Mouse (Mus musculus) embryonic stem cell, embryonic (primary cell): ENCODE measurements around the gene Umad1.
"Not testable (repeated sequence)": the region's sequence is repeated elsewhere in the genome, so short reads cannot be mapped to it uniquely, and the experiment has no call there.

ENCODE experiments used
- CTCF ChIA-PET, 4 experiments: fragments of 300-600 bp in 2 of 4; fragments of 350-600 bp in 2 of 4; sonication (Branson Sonifier 250); formaldehyde crosslinking; loops; one replicate each; lab custom pipeline; 2022; ENCODE audit warnings: inconsistent platforms in 2 of 4; lab: Charles Lee
- POLR2A ChIA-PET, 4 experiments: fragments of 300-600 bp in 2 of 4; fragments of 350-600 bp in 2 of 4; sonication (Branson Sonifier 250); formaldehyde crosslinking; loops; one replicate each; lab custom pipeline; 2022; ENCODE audit warnings: antibody characterized with exemption in 4 of 4, inconsistent platforms in 1 of 4; lab: Charles Lee

Gene Umad1

DNA sequence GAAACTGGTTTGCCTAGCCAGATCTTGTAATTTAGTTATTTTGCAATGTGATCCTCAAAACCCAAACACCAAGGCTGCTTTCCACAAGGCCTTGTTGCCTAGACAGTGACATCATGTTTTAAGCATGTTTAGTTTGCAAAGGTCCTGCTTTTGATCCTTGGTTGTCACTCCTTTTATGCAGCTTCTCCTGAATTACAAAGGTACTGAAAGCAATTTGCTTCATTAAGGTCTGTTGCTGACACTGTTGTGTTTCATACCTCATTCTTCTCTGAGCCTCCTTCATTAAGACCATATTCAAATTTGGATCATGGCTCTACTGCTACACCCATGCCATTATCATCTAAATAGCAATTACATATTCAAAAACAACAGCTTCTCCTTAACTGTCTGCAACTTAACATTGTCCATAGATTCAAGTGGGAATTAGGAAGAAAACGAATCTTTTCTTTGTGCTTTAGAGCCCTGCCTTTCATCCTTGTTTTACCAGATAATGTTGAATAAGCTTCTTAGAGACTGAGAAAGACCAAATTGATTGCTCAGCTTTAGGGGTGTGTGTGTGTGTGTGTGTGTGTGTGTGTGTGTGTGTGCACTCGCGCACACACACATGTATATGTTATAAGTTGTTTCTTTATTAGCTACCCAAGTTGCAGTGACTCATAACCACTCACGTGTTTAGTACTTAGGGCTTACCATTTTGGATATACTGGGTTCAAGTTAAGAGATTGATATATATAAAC lies 35.1 kb downstream of the Umad1 start:
- ChIA-PET CTCF (interaction anchor here in 3 of 4 experiments (0.6 to 1.0 kb wide), 6 partner anchors 11 to 358 kb away, joined by 3 read pairs; no protein-coding TSS in a partner anchor), POLR2A (interaction anchor here in 2 of 4 experiments (0.7 to 1.1 kb wide), 5 partner anchors 36 to 585 kb away, joined by 3 to 5 read pairs (median 3); partner anchors contain the start of gene Rpa3 (in 1 of the 2))

GRCm38 (mm10) chr6:8299066-8299863 lies 40.2 kb downstream of the Umad1 start:
- CTCF ChIA-PET: interaction anchor here in 1 of 4 experiments (0.7 kb wide), 1 partner anchor 20 kb away, joined by 3 read pairs; no protein-coding TSS in a partner anchor
- POLR2A ChIA-PET: interaction anchor here in 2 of 4 experiments (0.6 kb wide), 3 partner anchors 68 to 478 kb away, joined by 3 read pairs; no protein-coding TSS in a partner anchor

GRCm38 (mm10) chr6:8307878-8308775 lies 49.0 kb downstream of the Umad1 start:
- CTCF ChIA-PET: interaction anchor here in 1 of 4 experiments (0.7 kb wide), 1 partner anchor 194 kb away, joined by 4 read pairs; no protein-coding TSS in a partner anchor
- POLR2A ChIA-PET: no interaction called here

DNA sequence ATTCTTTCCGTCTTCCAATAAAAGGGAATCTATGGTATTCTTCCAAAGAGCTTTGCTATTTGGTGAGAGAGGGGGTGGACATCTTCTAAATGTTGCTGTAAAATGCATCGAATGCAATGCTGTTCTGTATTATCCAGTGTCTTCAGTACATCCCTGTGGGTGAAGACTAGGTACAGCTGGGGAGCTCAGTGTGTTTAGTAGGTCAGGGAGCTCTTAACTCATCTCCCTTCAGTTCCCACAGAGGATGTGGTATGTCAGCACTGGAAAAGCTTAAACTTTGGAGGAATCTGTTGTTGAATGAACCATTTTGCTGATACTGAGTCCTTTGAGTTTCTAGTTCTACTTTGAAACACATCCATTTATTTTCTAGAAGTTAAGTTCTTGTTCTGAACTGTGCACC lies 53.5 kb downstream of the Umad1 start:
- ChIA-PET POLR2A (no interaction called here), CTCF (no interaction called here)

GRCm38 (mm10) chr6:8316201-8316600 lies 57.1 kb downstream of the Umad1 start:
- POLR2A ChIA-PET: no interaction called here
- CTCF ChIA-PET: no interaction called here

DNA sequence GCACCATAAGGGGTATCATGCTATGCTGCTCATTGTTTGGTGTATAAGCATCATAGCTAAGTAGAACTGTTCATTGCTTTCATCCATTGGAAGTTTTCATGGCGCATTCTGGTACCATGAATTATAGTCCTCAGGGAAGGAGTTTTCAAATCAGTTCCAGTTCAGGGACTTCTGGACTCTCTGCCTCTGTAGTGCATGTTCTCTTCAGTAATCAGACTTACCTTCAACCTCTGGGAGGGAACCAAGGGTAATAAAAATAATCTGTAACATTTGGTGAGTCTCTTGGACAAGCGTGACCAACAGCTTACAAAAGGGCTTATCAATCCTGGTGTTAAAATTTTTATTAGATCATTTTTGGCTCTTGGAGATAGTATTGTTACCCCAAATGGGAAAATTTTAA lies 60.5 kb downstream of the Umad1 start:
- CTCF ChIA-PET: no interaction called here
- POLR2A ChIA-PET: no interaction called here

DNA sequence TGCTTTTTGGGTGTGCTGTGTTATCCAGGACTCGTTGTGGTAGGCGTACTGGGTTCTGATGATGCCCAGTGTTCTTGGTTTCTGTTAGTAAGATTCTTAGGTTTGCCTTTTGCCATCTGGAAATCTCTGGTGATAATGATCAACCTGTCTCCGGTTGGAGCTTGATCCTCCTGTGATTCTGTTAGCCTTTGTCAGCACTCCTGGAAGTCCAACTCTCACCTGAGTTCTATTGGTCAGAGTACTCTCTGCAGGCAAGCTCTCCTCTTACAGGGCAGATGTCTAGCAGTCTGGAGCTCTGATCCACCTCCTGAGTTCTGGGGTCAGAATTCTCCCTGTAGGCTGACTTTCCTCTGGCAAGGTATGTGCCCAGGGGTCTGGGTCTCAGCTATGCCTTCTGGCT lies 72.4 kb downstream of the Umad1 start:
- CTCF ChIA-PET, POLR2A ChIA-PET: not testable (repeated sequence)

GRCm38 (mm10) chr6:8333380-8333779 lies 74.3 kb downstream of the Umad1 start:
- POLR2A ChIA-PET: interaction anchor here in 1 of 4 experiments (1.4 kb wide), 1 partner anchor 10 kb away, joined by 3 read pairs; no protein-coding TSS in a partner anchor
- CTCF ChIA-PET: no interaction called here

DNA sequence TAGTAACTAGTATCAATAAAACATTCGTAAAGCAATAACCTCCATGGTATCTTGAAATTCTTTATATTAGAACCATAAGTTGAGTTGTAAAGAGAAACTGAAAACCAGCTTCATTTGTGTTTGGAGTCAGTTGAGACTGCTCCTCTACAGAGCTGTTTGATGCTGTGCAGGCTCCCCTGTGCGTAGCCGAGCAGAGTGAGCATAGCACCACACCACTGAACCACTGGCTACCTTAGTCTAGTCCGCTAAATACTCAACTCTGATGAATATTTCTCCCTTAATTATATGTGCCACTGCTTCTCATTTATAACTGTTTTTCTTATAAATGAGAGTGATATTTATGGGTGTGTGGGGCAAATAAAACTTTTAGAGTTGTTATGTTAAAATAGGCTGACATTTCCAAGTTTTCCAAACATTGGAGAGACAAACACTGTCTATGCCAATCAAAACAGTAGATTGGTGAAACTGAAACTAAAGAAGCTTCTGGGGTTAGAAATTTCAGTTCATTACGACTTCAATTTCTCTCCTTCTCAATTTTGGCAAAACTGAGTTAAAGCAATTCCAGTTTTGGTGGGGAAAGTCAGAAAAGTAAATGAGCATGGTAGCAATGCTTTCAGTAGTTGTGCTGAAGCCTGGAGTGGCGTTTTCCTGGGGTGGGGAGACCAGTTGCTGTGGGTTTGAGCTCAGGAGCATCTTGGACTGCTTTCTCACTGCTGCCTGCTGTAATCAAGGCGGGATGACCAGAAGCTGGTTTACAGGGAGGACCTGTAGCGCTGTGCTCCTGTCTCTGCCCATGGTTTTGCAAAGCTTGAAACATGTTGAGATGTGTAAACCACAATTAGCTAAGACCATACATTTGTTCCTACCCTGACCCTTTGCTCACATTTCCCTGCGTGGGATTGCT lies 77.7 kb downstream of the Umad1 start:
- CTCF ChIA-PET: no interaction called here
- POLR2A ChIA-PET: interaction anchor here in 1 of 4 experiments (0.5 kb wide), 1 partner anchor 8 kb away, joined by 3 read pairs; no protein-coding TSS in a partner anchor

DNA sequence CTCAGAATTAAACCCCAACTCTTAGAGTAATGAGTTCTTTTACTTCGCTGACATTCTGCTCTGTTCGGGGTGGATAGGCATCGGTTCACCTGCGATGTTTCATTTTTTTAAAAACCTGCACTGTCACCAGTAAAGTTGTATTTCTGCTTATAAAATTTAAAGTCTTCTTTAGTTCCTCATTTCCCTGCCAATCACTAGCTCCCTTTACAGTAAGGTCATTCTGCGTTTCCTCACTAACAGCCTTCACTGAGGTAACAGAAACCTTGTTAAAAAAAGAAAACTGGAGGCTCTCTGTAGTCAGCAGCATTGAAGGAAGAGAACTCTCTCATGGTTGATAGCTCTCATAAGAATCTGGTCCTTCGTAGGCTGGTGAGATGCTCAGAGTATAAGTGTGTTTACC lies 80.4 kb downstream of the Umad1 start:
- POLR2A ChIA-PET: no interaction called here
- CTCF ChIA-PET: no interaction called here

DNA sequence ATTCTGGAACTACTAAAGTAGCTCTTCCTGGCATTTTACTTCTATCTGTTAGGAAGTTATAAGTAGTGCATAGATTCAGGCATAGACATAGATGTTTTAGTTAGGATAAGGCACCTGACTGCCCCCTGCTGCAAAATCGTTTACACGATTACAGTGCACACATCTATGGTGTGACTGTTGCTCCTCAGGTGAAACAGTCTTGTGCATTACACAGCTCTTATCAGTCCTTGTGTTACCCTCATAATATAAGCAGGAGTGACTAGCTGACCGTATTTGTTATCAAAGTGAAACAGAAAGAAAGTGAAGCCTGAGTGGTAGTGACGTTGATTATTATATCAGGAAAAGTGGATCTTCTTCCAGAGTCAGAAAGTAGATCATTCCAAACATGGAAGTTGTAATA lies 84.2 kb downstream of the Umad1 start:
- CTCF ChIA-PET: no interaction called here
- POLR2A ChIA-PET: interaction anchor here in 1 of 4 experiments (0.6 to 1.2 kb wide), 4 partner anchors 9 to 49 kb away, joined by 3 read pairs; no protein-coding TSS in a partner anchor

GRCm38 (mm10) chr6:8345219-8345856 lies 86.2 kb downstream of the Umad1 start:
- ChIA-PET CTCF (no interaction called here), POLR2A (interaction anchor here in 3 of 4 experiments (0.7 to 1.2 kb wide), 6 partner anchors 8 to 839 kb away, joined by 3 to 6 read pairs (median 3); no protein-coding TSS in a partner anchor)

DNA sequence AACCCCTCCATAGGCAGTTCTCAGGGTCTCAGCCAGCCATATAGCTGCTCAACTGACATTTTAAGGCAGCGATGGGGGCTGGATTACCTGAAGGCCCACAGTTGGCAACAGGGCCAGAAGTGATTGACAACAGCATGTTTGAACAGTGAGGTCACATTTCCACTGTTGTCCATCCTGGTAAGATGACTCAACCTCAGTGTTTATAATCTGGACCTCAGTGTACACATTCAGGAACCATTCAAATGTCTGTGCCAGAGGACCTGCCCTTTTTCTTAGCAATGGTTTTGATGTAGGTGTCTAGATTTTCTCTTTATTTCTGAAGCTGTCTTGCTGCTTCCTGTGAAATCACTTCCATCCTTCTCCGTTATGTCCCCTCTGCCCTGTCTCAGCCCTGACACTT lies 88.1 kb downstream of the Umad1 start:
- ChIA-PET POLR2A (interaction anchor here in 3 of 4 experiments (0.5 to 1.6 kb wide), 4 partner anchors 53 to 655 kb away, joined by 3 to 5 read pairs (median 4); no protein-coding TSS in a partner anchor), CTCF (no interaction called here)

GRCm38 (mm10) chr6:8348344-8348743 lies 89.3 kb downstream of the Umad1 start:
- ChIA-PET POLR2A (no interaction called here), CTCF (no interaction called here)

- ChIA-PET POLR2A (interaction anchor here in 1 of 4 experiments (1.3 kb wide), 1 partner anchor 22 kb away, joined by 3 read pairs; no protein-coding TSS in a partner anchor), CTCF (interaction anchor here in 1 of 4 experiments (0.5 kb wide), 1 partner anchor 261 kb away, joined by 7 read pairs; no protein-coding TSS in a partner anchor)
These were observed 90.1 kb downstream of the Umad1 start for GRCm38 (mm10) chr6:8349060-8349670.

DNA sequence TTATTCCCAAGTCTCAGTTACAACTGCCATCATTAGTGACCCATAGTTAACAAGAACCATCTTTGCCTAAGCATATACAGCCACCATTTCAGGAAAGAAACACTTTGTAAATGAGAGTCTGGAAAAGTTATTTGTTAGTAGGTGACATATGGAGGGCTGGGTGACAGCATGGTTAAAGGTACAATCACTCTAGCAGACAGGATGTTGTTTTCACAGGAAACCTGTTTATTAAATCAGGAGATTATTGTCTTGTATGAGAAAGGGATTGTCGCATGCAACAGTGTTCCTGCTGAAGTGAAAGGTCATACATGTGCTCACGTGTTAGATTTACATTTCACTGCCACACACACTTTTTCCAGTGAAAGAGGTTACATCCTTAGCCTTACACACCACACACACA lies 92.4 kb downstream of the Umad1 start:
- ChIA-PET POLR2A (no interaction called here), CTCF (no interaction called here)
